Mouse (Mus musculus) lung, postnatal 10 days (tissue): Measurements from ENCODE around the gene Tep1.
"Not testable (repeated sequence)": the region's sequence is repeated elsewhere in the genome, so short reads cannot be mapped to it uniquely, and the experiment has no call there.

Source experiments
- DNase-seq: peaks from one replicate; pipeline ENCODE4 v3.0.0; 2021

Tep1 gene

DNA sequence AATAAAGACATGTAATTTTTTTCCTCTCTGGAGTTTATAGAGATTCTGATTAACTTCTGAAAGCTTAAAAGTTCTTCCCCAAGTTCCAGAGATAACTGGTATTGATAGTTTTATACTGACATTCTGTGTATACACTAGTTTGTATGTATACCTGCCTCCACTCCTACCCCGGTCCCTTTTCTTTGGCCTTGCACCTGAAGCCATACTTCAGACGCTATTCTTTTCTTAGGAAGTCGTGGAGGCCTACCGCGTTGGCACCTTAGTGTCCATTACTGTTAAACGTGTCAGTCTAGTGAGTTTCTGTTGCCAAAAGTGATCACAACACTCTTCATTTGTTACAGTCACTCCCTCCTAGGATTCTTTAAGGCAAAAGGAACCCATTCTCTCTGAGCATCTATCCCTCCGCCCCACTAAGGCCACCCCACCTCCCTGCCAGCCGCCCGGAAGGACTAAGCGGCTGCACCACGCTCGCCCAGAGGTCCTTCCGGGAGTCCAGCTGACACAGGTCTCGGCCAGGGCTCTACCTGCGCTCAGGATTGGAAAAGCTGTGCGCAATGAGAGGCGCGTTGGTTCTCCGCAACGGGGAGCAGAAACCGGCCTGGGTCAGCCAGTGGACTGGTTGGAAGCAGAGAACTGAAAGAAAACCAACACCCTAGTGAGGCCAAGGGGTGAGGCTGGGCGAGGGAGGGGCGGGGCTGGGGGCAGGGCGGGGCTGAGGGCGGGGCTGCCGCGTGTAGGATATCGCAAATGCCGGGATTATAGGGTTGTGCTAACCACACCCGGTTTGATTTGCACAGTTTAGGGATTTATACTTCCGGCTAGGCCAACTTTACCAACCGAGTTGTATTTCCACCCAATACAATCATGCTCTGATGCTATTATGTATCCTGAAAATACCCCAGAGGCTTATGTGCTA is at the start of gene Tep1:
Gene Tep1 (minus strand): TSS at position 672 of the 916 bp plus-strand sequence.
- peak; percentile 86 for DNase-seq

DNA sequence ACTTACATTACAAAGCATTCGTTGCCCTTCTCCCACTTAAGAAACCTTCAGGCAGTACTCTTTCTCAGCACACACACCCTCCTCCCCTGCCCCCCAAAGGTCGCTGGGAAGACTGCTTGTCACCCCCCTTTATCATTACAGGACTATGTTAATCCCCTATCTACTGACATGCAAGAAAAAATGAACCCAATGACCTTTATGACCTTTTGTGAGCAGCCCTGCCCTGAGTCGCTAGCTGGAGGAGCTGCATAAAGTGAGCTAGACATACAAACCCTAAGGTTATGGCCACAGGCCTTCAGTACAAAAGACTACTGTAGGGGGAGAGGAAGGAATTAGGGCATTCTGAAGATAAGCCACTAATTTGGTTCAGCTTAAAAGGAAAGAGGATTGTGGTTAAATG is 41.0 kb upstream of the Tep1 start:
- no peak for DNase-seq

GRCm38 (mm10) chr14:50908126-50908525 is 37.8 kb upstream of the Tep1 start:
- no peak for DNase-seq

DNA sequence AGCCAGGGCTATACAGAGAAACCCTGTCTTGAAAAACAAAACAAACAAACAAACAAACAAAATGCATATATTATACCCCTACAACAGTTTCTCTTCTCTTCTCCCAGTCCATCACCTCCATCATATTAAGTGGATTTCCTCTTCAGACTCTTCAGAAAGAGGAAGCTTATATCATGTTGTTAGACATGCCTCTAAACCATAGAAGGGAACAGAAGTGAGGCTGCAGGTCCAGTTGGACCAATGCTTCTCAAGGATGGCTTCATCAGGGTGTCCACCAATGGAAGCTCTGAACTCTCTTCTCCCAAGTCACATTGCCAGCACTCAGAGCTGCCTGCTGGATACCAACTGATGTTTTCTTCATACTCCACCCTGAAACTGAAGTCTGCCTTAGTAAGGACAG is 35.0 kb upstream of the Tep1 start:
- DNase-seq, result not testable (repeated sequence)

- no peak for DNase-seq
Measured at GRCm38 (mm10) chr14:50904828-50905129, 34.4 kb upstream of the Tep1 start.

DNA sequence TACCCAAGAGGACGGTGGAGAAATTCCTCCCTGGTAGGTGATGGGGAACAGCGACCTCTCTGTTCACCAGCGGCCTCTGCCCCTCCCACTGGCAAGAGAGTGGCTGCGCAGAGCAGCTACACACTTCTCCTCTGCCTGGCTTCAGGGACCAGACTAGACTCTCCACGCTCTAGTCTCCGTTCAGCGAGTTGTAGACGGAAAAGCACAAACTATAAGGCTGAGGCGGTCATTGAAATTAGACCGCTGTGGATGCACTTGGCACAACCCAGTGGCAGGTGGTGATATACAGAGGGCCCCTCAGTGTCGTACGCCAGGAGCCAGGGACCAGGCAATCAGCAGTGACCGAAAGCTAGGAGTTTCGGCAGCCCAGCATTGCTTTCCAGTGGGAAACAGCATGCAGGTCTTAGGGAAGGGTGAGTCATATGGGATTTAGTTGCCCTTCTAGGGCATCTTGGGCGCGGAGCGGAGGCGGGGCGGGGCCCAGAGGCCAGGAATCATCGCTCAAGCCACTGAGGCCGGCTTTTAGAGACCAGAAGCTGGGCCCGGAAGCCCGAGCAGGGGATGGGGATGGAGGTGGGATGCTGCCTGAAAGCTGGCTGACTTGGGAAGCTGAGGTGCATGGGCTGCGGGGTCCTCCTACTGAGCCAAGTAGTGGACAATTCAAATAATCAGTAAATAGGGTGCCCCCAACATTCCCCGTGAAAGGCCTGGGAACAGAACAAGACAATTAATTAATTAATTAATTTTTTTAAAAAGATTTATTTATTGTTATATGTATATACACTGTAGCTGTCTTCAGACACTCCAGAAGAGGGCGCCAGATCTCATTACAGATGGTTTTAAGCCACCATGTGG is 33.8 kb upstream of the Tep1 start:
- DNase-seq, result peak; percentile 46

GRCm38 (mm10) chr14:50897992-50898391 is 27.6 kb upstream of the Tep1 start:
- not testable (repeated sequence) for DNase-seq

GRCm38 (mm10) chr14:50897374-50897765 is 27.0 kb upstream of the Tep1 start, which contains the start of gene Klhl33:
Gene Klhl33 (minus strand): TSS chr14:50897507.
- DNase-seq, result peak; percentile 11

DNA sequence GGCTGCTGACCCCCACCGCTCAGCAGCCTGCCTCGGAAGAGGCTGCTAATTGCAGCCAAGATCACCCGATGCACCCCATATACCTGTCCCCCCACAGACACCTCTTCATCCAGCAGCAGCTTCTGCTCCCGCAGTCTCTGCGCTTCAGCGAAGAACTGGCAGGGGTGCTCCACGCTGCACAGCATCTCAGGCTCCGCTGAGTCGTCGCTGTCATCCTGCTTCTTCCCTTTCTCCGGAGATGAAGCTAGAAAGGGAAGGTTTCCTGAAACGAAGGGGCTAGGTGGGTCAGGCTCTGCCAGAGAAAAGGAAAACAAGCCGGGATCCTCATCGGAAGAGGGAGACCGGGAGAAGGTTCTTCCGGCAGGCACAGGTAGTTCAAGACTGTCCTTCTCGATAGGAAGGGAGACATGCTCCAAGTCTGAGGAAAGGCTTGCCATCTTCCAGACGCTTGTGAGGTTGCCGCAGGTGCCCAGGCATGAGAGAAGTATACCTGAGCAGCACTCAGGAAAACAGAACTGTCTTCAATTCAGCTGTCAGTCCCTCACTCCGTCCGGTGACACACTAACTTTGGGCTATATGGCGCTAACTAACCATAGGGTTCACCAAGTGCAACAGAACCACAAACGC is 26.5 kb upstream of the Tep1 start:
- no peak for DNase-seq

- DNase-seq, result peak; percentile 86
Measured at GRCm38 (mm10) chr14:50895985-50896746, 25.8 kb upstream of the Tep1 start.

DNA sequence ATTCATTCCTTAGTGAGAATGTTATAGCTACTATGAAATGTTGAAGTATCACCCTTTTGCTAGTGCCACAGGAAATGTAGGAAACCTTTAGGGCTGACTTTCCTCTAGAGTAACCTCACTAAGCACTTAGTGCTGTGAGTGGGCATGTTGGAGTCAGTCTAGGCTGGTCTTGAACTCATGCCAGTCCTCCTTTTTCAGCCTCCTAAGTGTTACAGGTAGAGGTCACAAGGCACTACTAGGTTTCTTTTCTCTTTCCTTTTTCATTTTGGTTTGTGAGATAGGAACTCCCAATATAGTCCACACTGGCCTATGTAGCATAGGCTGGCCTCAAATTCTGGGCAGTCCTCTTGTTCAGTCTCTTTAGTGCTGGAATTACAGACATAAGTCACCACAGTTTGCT is 25.0 kb upstream of the Tep1 start:
- no peak for DNase-seq

- peak; percentile 67 for DNase-seq
Measured at GRCm38 (mm10) chr14:50892541-50893459, 22.4 kb upstream of the Tep1 start.

GRCm38 (mm10) chr14:50892091-50892490 is 21.7 kb upstream of the Tep1 start:
- DNase-seq, result no peak

DNA sequence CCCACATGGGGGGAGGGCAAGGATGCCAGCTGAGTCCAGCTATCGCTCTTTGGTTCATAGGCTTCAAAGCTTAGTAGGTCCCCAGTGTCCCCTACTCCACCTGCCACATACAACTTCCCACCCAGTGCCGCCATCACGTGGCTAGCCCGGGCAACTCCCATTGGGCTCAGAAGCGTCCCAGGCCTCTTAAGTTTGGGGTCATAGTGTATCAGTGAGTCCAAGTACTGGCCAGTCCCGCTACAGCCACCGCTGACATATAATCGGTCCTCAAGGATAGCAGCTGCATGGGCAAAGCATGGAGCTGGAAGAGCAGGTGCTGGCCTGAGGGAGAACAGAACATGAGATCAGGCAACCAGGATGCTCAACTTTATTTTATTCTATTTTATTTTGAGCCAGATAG is 21.3 kb upstream of the Tep1 start:
- no peak for DNase-seq

DNA sequence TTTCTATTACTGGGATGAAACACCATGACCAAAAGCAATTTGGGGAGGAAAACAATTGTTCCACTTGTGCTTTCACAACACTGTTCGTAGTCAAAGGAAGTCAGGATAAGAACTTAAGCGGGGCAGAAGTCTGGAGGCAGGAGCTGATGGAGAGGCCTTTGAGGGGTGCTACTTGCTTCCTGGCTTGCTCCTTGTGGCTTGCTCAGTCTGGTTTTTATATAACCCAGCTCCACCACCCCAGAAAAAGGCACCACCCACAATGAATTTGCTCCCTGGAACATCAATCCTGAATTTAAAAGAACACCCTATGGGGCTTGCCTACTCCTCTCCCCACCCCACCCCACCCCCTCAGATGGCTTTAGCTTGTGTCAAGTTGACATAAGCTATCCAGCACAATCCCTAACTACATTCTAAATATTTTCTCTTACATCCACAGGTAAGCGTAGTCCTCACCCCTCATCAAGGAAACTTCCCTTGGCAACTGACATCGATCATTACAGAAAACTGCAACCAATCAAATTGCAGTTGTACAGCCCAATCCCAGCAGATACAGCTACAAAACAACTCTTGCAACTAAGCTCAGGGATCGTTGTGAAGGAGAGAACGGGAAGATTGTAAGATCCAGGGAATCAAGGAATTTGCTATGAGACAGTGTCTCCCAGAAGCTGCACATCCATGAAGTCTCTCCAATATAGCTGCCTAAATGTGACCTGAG is 6.0 kb upstream of the Tep1 start:
- no peak for DNase-seq

DNA sequence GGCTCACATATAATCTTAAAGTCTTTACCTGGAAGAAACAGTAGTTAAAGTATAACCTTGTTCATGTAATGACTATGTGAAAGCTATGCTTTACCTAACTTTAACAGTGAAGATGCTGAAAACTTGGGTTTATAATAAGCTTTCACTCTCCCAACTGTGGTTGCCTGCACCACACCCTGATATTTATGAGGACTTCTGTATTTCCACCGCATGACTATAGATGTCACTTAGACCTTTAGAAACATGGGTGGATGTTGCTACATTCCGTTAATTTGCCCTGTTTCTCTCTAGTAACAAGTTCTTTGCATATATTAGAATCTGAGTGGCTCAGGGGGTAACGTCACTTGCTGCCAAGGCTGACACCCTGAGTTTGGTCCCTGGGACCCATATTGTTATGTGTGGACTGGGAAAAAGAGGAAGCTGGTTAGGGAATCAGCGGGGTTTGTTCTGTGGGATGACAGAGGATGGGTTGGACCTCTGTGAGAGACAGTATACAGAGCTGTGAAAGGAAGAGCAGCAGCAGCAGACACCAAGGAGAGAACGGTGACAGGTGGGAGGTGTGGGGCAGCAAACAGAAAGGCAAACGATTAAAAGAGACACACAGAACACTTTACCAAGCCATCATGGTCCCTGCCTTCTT is 5.4 kb upstream of the Tep1 start:
- DNase-seq, result no peak

DNA sequence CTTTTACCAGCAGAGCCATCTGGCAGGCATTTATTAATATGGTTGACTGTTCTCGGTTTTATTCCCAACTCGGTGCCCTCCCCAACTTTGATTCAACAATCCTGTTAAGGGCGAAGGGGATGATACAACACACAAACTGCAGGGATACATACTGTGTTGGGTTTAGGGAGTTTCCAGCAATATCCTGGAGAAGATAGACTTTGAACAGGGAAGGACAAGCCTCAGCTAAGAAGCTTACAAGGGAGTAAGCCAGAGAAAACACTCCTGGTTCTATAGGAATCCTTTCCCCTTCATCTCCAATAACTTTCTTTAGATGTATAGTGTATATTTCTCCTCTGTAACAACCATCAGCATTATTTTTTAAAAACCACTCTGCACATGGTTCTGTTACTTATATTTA is 4.8 kb upstream of the Tep1 start:
- DNase-seq, result no peak

GRCm38 (mm10) chr14:50871284-50871683 is 924 bp upstream of the Tep1 start:
- no peak for DNase-seq

DNA sequence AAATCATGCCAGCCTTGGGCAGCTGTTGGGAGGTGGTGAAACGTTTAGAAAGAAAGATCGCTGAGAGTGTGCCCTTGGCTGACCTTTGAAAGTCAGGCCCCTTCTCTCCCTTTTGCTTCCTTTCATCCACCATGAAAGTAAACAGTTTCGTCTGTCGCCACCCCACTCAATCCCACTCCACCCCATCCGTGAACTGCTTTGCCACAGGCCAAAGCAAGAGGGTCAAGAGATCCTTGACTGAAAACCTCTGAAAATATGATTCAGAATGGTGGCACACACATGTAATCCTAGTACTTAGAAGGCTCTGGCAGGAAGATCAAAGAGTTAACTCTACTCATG is 414 bp upstream of the Tep1 start:
- no peak for DNase-seq

DNA sequence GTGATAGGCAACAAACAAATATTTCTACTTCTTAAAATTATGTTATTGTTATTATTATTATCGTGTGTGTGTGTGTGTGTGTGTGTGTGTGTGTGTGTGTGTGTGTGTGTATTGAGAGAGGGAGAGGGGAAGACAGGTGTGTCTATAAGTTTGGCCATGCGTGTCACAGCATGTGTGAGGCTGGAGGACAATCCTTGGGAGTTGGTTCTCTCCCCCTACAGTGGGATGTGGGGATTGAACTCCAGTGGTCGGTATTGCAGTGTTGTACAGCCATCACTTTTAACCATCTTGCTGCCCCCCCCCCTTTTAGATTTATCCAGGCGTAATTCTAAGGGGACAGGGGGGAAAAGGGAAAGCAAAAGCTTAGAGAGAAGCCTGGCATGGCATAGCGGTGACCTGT is 1.7 kb downstream of the Tep1 start:
- DNase-seq, result no peak

DNA sequence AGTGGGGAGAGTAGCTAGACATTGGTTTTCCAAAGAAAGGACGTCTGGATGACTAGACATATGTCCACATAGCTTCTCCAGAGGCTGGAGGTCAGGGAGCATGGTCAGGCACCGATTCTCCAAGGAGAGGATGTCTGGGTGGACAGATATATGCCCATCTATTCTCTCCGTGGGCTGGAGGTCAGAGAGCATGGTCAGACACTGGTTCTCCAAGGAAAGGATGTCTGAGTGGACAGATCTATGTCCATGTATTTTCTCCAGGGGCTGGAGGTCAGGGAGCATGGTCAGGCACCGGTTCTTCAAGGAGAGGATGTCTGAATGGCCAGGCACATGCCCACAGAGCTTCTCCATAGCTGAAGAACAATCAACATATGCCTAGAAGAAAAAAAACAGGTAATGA is 2.1 kb downstream of the Tep1 start:
- DNase-seq, result no peak
